Mouse (Mus musculus) ES-E14 (cell line): ENCODE measurements around the gene Slc17a7. TPM values are rescaled to one million over a fixed set of nuclear protein-coding genes. Genes with fewer than 3 reads are reported as not detected.

Experiments used
- DNase-seq: peaks from one replicate; pipeline ENCODE4 v3.0.0-alpha.2; 2013; ENCODE audit warnings: low read depth, low spot score
- H3K27ac ChIP-seq: 2 replicates; pipeline ENCODE4 v1.5.1; 2012; ENCODE audit warnings: low read depth, mild to moderate bottlenecking, low read length, moderate library complexity, mixed read lengths; ENCODE audit not compliant: poor library complexity, insufficient read depth, severe bottlenecking
- H3K36me3 ChIP-seq: 2 replicates; pipeline ENCODE4 v1.6.1; 2012; ENCODE audit warnings: mild to moderate bottlenecking, low read length, moderate library complexity, mixed read lengths; ENCODE audit not compliant: control insufficient read depth, poor library complexity, insufficient read depth, severe bottlenecking
- H3K4me1 ChIP-seq, 2 experiments: fragments of 150-350 bp in 1 of 2; sonication (generic) in 1 of 2; 2 replicates each; pipeline ENCODE4 v1.6.1; 2012; ENCODE audit warnings: low read length in 2 of 2, mild to moderate bottlenecking in 1 of 2, mixed read lengths in 1 of 2; ENCODE audit not compliant: control insufficient read depth in 2 of 2, insufficient read depth in 2 of 2, poor library complexity in 1 of 2
- H3K4me3 ChIP-seq, 2 experiments: fragments of 150-350 bp in 1 of 2; sonication (generic) in 1 of 2; 2 replicates each; pipeline ENCODE4 v1.5.1; 2012; ENCODE audit warnings: low read length in 2 of 2, low read depth in 1 of 2, mild to moderate bottlenecking in 1 of 2, mixed read lengths in 1 of 2; ENCODE audit not compliant: insufficient read depth in 1 of 2, poor library complexity in 1 of 2, severe bottlenecking in 1 of 2
- H3K9ac ChIP-seq: 2 replicates; pipeline ENCODE4 v1.6.1; 2012; ENCODE audit warnings: low read depth, mild to moderate bottlenecking, low read length, mixed read lengths; ENCODE audit not compliant: poor library complexity, insufficient read depth, severe bottlenecking
- H3K9me3 ChIP-seq: fragments of 150-350 bp; sonication (generic); 2 replicates; pipeline ENCODE4 v1.6.1; 2012; ENCODE audit warnings: low read depth, mild to moderate bottlenecking, low read length; ENCODE audit not compliant: control insufficient read depth, insufficient read depth
- CHD2 ChIP-seq: IDR thresholded peaks from 2 replicates; pipeline ENCODE4 v1.6.1; 2014; ENCODE audit warnings: mild to moderate bottlenecking, low read depth, low read length, inconsistent platforms
- HCFC1 ChIP-seq: IDR thresholded peaks from 2 replicates; pipeline ENCODE4 v1.6.1; 2012; ENCODE audit warnings: low read length, inconsistent platforms, borderline replicate concordance; ENCODE audit not compliant: insufficient read depth
- MAFK ChIP-seq: IDR thresholded peaks from 2 replicates; pipeline ENCODE4 v1.6.1; 2014; ENCODE audit warnings: mild to moderate bottlenecking, low read depth, low read length, inconsistent platforms; ENCODE audit not compliant: insufficient read depth
- ZC3H11A ChIP-seq: IDR thresholded peaks from 2 replicates; pipeline ENCODE4 v1.6.1; 2012; ENCODE audit warnings: low read depth, mild to moderate bottlenecking, inconsistent platforms, low read length, borderline replicate concordance
- ZNF384 ChIP-seq: IDR thresholded peaks from 2 replicates; pipeline ENCODE4 v1.6.1; 2012; ENCODE audit warnings: low read depth, low read length, inconsistent platforms
- in situ Hi-C, 2 experiments: fragments of 600-800 bp; cut with MboI; formaldehyde crosslinking; loops; one replicate each; pipeline ENCODE4 v1.15.1; 2025; ENCODE audit warnings: low sequenced_read_pairs in 2 of 2, inconsistent platforms in 1 of 2; ENCODE audit not compliant: unreplicated experiment in 2 of 2
- total RNA-seq: library from RNA; depleted of rRNA; stranded (reverse); fragments of 300-350 nt; gene quantifications from 2 replicates; pipeline ENCODE4 v1.2.3, GENCODE M21; 2012

The Slc17a7 gene
- total RNA-seq, 1 experiment = 3.4 TPM

DNA sequence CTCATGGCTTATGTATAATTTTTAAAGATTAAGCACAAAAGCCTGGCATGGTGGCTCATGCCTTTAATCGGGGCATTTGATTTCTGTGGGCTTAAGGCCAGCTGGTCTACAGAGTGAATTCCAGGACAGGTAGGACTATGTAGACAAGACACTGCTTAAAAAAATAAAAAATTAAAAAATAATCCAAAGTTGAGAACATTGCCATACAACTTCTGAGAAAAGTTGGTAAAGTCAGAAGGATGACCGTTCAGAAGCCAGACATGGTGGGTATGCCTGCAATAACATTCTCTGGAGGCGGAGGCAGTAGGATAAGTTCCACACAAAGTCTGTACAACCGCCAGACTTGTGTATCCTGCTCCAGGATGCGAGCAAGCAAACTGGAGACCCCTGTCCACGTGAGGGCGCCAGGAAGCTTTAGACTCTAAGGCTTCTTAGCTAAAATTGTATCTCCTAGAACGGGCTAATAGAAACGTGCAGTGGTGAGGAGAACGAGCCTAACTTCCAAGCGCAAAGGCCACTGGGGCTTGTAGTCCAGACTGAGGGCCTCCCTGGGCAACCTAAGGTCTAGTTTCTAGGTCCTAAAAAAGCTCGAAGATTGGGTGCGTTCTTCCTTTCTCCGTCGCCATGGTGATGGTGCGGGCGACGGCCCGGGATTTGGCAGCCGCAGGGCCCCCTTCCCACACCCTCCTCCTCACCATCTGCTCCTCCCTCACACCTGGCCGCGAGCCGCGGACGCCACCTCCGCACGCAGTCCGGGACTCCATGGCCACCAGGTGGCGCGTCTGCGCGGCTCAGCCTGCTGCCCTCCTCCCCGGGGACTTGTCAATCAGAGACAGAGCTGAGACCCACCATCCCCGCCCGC is 1.9 kb upstream of the Slc17a7 start:
- Histone ChIP-seq H3K9ac (peak overlapping the region; percentile 36; the same call in 1 of the 2 replicates), H3K4me3 (peak overlapping the region; percentile 13 to 24; a peak in 3 of 4 replicates), H3K27ac (no peak overlapping the region), H3K9me3 (no peaks in the 10 kb centered on the region), H3K36me3 (peaks cover 11% of the 10 kb centered on the region), H3K4me1 (peaks cover 2 to 7% of the 10 kb centered on the region in 2 experiments; a peak in 1 of 4 replicates)
- in situ Hi-C loops = no loop called here
- TF ChIP-seq CHD2 (no peak), ZC3H11A (no peak), HCFC1 (peak; percentile 90), ZNF384 (0 out of 2 replicates have a peak, but pooled peaks have one; percentile 5)
- DNase-seq = peak; percentile 85

DNA sequence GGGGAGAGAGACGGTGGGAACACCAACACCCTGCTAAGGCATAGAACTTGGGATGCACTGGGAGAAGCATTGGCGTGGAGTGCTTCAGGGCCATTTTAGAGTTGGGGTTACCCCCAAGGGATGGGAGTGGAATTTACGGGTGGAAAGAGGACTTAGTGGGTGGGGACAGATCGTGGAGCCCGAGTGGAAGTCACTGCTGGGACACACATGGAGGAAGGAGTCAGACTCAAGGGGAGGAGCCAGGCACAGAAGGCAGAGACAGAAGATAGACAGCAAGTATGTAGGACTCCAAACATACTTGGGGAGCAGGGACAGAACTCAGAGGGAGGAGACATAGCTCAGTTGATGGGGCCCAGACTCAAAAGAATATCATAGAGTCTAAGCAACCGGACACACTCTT is 1.2 kb upstream of the Slc17a7 start:
- TF ChIP-seq CHD2 (no peak), MAFK (no peak), ZC3H11A (no peak)
- Histone ChIP-seq H3K27ac (no peak overlapping the region), H3K9me3 (no peaks in the 10 kb centered on the region), H3K9ac (no peak overlapping the region), H3K4me3 (peak overlapping the region in 1 of 2 experiments; percentile 13; a peak in 1 of 4 replicates), H3K36me3 (peaks cover 10% of the 10 kb centered on the region), H3K4me1 (peaks cover 2 to 10% of the 10 kb centered on the region in 2 experiments; a peak in 2 of 4 replicates)
- DNase-seq = no peak
- in situ Hi-C loops = no loop called here

DNA sequence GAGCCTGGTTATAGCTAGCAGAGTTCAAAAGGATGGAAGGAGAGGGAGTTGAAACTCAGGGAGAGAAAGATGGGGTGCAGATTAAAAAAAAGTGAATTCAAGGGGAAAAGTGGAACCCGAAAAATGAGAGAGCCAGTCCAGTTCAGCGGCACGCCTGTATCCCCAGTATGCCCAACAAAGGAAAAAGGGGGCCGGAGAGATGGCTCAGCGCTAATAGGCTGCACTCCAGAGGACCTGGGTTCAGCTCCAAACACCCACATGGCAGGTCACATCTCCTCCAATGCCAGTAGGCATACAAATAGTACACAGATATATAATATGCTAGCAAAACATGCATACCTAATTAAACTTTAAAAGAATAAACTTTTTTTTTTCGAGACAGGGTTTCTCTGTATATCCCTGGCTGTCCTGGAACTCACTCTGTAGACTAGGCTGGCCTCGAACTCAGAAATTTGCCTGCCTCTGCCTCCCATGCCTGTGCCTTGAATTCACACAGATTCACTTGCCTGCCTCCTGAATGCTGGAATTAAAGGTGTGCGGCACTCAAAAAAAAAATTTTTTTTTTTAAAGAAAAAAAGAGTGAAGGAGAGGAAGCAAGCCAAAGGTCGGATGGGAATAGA is 643 bp upstream of the Slc17a7 start:
- peaks cover 9% of the 10 kb centered on the region for H3K36me3 ChIP-seq
- no peaks in the 10 kb centered on the region for H3K9me3 ChIP-seq
- no peak for TF ChIP-seq ZNF384
- TF ChIP-seq ZC3H11A = no peak
- no peak for TF ChIP-seq HCFC1
- no peak for TF ChIP-seq CHD2
- TF ChIP-seq MAFK = no peak
- 0 out of 4 replicates have a peak overlapping the region, but pooled peaks of 1 of the 2 experiments have one; percentile 61 for H3K4me3 ChIP-seq
- no peak for DNase-seq
- H3K4me1 ChIP-seq = peaks cover 2 to 15% of the 10 kb centered on the region in 2 experiments; a peak in 2 of 4 replicates
- no peak overlapping the region for H3K9ac ChIP-seq
- in situ Hi-C loops = no loop called here
- H3K27ac ChIP-seq = no peak overlapping the region

DNA sequence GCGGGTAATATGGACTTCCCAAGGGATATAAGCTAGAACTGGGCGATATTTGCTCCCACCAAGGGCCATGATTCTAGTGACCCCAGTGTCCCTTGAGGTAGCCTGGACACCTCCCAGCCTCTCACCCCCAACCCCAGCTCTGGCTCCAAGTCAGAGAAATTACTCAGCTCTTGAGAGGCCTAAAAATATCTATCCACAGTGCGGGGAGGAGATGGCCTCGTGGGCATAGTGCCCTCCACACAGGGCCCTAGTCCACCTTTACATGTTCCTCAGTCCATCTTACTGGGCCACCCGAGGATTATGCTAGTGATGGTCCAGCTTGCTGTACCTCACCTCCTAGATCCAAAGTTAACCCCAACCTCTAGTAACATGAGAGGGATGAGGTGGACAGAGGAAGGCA is 1.1 kb downstream of the Slc17a7 start:
- TF ChIP-seq HCFC1 = no peak
- TF ChIP-seq MAFK = no peak
- no peak for TF ChIP-seq ZNF384
- no peak for TF ChIP-seq CHD2
- no peak for TF ChIP-seq ZC3H11A
- no peak overlapping the region for H3K4me3 ChIP-seq
- H3K4me1 ChIP-seq = peaks cover 2 to 21% of the 10 kb centered on the region in 2 experiments; a peak in 2 of 4 replicates

More for the DNA sequence above, 1.1 kb downstream of the Slc17a7 start:
- Histone ChIP-seq H3K27ac (no peak overlapping the region), H3K9ac (no peak overlapping the region), H3K36me3 (peaks cover 5% of the 10 kb centered on the region; the same call in 1 of the 2 replicates), H3K9me3 (no peaks in the 10 kb centered on the region)
- no peak for DNase-seq
- in situ Hi-C loops = no loop called here
